Mouse (Mus musculus): ENCODE results near the gene Etnk2.

- TF ChIP-seq POLR2A (IDR thresholded peaks at IDR 0.05; ENCODE audit: low read depth, low read length) = no peak
- TF ChIP-seq CTCF (conservative IDR thresholded peaks at IDR 0.05; ENCODE audit: insufficient read depth, insufficient read length, low read depth, low read length) = no peak
Measured at GRCm38 (mm10) chr1:133394702-133395101, 31.3 kb downstream of the Etnk2 start.

All from kidney, adult 2 months (tissue).